Mouse (Mus musculus) erythroblast, embryonic 14.5 days (primary cell): ENCODE measurements around the gene Prr23a1.

Source experiments
- GATA1 ChIP-seq: IDR thresholded peaks from 2 replicates; pipeline ENCODE4 v1.6.1; 2012; ENCODE audit warnings: low read length, inconsistent platforms, mixed read lengths
- TAL1 ChIP-seq: IDR thresholded peaks from 3 replicates; pipeline ENCODE4 v1.6.1; 2012; ENCODE audit warnings: low read length, inconsistent platforms, mixed read lengths

- TF ChIP-seq GATA1 (no peak), TAL1 (no peak)
These were observed 34.7 kb upstream of the Prr23a1 start for GRCm38 (mm10) chr9:98807631-98808030.
